Mouse (Mus musculus) forelimb bud, embryonic 11.5 days (tissue): ENCODE results near the gene Rasd1.
"Not testable (repeated sequence)": the region's sequence is repeated elsewhere in the genome, so short reads cannot be mapped to it uniquely, and the experiment has no call there.

ENCODE experiments used
- DNase-seq: peaks from one replicate; pipeline ENCODE4 v3.0.0-alpha.2; 2012; ENCODE audit warnings: low read depth, low spot score

Rasd1 gene

GRCm38 (mm10) chr11:59960476-59961337, 4.0 kb downstream of the Rasd1 start:
- no peak for DNase-seq

GRCm38 (mm10) chr11:59959453-59959852, 5.3 kb downstream of the Rasd1 start:
- no peak for DNase-seq

DNA sequence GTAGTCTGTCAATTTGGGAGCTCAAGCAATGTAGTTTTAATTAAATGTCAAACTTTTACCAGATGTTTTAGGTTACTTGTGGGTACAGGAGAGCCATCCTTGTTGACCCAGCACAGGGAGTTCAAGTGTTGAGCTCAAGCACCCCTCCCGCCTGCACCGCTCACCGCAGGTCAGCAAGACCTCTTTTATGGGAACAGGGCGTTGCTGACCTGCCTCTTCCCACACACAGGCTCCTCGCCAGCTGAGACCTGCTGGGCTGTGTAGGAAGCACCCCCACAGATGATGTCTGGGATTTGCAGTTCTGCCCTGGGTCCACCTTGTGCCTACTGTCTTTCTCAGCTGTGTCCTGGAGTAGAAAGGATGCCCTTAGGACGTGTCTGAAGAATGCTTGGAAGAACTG, 8.0 kb downstream of the Rasd1 start:
- no peak for DNase-seq

GRCm38 (mm10) chr11:59952892-59953291, 11.9 kb downstream of the Rasd1 start:
- DNase-seq: no peak

- DNase-seq: no peak
Measured at GRCm38 (mm10) chr11:59948401-59948767, 16.4 kb downstream of the Rasd1 start.

DNA sequence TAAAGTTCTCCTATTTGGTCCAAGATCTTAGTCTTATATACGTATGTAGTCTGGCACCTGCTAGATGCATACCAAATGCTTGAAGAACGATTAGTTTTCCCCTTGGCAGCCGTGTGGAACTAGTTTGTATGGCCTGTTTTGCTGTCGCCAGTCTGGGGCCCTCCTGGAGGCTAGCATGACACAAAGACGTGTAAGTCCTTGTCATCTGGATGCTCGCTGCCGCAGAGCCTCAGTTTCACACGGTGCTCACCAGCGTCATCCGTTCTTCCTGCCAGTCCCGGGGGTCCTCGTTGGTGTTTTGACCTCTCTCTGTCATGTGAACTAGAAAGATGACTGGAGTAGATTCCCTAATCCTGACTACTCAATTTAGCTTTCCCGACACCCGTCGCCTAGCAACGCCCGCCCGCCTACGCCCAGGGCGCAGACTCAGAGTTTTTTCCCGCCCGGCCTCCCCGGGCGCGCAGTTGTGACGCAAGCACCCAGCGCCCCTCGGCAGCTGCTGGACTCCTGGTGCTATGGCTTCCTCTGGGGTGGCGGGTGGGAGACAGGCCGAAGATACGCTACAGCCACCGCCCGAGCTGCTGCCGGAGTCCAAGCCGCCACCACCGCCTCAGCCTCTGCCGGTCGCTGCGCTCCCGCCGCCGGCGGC, 16.9 kb downstream of the Rasd1 start, which contains the start of gene Med9:
Gene Med9, plus strand, starts transcription at position 455 of the 649 bp plus-strand sequence.
- peak; percentile 91 for DNase-seq

DNA sequence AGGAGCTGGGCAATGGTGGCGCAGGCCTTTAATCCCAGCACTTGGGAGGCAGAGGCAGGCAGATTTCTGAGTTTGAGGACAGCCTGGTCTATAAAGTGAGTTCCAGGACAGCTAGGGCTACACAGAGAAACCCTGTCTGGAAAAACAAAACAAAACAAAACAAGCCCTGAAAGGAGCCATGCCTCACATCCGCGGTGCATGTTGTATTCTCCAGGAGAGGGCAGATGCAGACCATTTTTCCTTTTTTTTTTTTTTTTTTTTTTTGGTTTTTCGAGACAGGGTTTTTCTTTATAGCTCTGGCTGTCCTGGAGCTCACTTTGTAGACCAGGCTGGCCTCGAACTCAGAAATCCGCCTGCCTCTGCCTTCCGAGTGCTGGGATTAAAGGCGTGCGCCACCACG, 19.9 kb downstream of the Rasd1 start:
- not testable (repeated sequence) for DNase-seq

DNA sequence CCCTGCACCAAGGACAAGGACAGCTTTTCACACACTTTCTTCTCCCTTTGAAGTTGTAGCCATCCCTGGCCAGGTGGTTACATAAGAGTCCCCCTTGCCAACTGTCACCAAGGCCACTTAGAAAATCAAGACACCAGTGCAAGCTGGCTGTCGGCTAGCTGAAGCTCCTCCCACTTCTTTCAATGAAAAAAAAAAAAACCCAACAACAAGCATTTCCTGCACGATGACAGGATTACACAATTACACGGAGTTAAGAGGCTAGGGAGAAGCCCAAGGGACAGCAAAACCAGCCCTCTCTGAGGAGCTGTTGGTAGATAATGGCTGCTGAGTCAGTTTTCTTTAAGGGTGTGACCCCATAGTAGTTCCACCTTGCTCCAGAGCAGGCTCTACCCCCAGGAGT, 23.4 kb downstream of the Rasd1 start:
- no peak for DNase-seq

GRCm38 (mm10) chr11:59940645-59941044, 24.1 kb downstream of the Rasd1 start:
- no peak for DNase-seq

DNA sequence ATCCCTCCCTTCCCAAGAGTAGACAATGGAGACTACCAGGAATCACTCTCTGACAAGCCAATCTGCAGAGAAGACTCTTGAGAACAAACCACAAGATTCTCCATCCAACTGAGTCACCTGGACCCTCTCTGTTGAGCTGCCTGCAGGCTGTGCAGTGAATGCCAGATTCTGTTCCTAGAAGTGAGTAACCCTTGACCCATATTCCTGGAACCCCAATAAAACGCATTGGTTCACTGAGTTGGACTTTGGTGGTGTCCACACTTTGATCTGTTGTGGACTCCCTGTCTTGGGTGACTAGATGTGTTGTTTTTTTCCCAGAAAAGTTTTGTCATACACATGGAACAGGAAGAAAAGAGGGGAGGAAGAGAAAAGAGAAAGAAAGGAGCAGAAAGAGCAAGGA, 24.9 kb downstream of the Rasd1 start:
- no peak for DNase-seq

DNA sequence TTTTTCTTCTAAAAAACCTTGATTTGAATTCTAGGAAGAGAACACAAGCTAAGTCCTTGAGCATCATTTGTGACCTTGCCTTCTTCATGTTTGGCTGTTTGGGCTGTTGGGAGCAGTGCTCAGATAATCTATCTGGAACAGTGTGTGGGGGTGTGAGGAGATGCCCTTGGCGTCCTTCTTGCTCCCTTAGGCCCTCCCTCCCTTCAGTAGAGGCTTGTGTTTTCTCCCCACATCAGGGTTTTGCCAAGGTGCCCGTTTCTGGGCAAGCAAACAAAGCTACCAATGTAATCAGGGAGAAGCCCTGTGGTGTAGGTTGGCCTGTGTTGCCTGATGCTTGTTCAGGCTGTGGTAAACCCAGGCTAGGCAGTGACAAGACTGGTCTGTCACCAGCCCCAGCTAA, 27.1 kb downstream of the Rasd1 start:
- no peak for DNase-seq

DNA sequence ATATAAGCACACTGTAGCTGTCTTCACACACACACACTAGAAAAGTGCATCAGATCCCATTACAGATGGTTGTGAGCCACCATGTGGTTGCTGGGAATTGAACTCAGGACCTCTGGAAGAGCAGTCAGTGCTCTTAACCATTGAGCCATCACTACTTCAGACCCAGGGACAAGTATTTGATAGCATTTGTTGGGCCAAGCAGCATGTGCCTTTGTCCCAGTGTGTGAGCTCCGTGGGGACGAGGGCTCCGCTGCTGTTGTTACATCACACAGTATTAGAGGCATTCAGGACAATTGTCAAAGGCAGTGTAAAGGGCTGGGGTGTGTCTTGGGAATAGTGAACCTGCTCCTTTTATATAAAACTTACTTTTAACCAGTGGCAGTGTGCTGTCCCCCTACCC, 27.7 kb downstream of the Rasd1 start:
- DNase-seq: no peak

DNA sequence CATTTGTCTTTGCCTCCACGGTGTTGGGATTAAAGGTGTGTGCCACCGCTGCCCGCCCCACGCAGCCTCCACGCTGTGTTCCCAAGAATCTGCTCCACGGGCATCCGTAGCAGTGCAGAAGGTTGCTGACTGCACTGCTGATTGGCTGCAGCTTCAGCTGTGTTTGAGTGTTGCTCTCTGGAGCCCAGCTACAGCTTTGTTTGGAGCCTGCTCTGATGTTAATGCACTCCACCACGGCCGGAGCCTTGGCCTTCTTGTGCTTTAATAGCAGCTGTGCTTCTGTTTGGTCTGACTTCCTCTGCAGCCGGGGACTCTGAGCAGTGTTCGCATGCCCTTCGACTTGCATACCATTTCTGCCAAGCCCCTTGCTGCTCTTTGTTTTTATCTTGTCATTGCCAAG, 30.8 kb downstream of the Rasd1 start:
- DNase-seq: no peak

DNA sequence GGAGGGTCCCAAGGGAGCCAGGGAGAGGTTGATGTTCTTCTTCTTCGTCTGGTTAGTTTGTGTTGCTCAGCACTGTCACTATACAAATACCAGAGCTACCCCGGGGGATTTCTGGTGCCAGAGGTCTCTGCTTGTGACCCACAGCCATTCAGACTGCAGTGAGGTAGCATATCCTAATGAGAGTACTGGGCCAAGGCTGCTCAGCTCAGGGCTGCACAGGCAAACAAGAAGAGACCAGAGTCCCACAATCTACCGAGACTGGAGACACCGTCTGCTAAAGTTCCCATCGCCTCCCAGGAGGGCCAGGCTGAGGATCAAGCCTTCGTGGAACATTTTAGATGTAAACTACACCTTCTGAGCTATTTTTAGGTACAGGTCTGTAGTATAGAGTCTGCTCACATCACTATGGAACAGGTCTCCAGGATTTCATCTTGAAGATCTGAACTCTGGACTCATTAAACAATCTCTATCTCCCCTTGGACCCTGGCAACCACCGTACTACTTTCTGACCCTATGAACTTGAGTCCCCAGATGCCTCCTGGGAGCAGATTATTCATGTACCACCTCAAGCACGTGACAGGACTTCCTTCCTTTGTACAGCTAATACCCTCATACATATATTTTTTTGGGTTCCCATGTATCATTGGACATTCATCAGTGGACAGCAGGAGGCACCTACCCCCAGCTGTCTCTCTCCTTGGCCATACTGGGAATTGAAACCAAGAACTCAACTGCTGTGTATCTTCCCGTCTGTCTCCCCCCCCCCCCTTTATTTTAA, 32.0 kb downstream of the Rasd1 start:
- no peak for DNase-seq

GRCm38 (mm10) chr11:59930031-59930430, 34.7 kb downstream of the Rasd1 start:
- no peak for DNase-seq

DNA sequence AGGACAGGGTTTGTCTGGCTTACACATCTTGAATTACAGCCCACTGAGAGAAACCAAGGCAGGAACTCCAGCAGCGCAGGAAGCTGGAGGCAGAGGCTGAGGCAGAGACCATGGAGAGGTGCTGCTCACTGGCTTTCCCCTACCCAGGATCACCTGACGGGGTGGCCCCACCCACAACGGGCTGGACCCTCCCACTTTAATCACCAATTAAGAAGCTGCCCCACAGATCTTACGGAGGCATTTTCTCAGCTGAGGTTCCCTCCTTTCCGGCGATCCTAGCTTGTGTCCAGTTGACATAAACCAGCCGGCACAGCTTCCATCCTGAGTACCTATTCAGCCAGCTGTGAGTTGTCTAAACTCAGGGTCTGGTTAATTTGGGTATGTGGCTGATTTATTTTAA, 43.5 kb downstream of the Rasd1 start:
- peak; percentile 37 for DNase-seq

DNA sequence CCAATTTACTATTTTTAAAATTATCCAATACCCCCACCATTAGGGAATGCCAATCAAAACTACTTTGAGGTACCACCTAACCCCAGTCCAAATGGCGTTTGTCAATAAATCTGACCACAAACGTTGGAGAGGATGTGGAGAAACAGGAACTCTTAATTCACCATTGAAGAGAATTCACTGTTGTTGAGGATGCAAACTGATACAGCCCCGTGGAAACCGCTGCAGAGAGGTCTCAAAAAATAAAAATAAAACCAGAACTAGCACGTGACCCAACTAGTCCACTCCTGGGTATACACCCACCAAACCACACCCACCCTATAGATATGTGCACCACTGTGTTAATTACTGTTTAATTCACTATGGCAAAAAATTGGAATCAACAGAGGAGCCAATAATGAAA, 44.4 kb downstream of the Rasd1 start:
- no peak for DNase-seq

GRCm38 (mm10) chr11:59919401-59919800, 45.3 kb downstream of the Rasd1 start:
- no peak for DNase-seq

DNA sequence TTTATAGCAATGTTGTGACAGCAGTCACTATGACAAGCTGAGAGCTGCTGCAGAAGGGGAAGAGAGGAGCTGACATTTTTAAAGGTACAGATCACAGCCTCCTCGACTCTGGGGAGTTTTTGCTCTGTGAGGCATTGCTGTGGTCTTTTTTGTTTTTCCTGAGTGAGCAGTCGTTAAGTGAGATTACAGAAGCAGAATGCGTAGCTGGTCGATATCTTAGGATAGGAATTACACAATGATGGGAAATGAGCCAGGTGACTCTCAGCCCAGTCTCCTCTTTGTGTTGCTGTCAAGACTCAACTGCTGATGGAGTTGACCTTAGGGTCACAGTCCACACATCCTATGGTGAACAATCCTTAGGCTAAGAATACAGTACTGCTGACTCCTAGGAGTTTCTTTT, 46.7 kb downstream of the Rasd1 start:
- DNase-seq: no peak

- no peak for DNase-seq
Measured at GRCm38 (mm10) chr11:59913702-59914101, 51.0 kb downstream of the Rasd1 start.
